Comparison of ENCODE assay signal across 9 mouse cellular contexts in the genomic region with DNA sequence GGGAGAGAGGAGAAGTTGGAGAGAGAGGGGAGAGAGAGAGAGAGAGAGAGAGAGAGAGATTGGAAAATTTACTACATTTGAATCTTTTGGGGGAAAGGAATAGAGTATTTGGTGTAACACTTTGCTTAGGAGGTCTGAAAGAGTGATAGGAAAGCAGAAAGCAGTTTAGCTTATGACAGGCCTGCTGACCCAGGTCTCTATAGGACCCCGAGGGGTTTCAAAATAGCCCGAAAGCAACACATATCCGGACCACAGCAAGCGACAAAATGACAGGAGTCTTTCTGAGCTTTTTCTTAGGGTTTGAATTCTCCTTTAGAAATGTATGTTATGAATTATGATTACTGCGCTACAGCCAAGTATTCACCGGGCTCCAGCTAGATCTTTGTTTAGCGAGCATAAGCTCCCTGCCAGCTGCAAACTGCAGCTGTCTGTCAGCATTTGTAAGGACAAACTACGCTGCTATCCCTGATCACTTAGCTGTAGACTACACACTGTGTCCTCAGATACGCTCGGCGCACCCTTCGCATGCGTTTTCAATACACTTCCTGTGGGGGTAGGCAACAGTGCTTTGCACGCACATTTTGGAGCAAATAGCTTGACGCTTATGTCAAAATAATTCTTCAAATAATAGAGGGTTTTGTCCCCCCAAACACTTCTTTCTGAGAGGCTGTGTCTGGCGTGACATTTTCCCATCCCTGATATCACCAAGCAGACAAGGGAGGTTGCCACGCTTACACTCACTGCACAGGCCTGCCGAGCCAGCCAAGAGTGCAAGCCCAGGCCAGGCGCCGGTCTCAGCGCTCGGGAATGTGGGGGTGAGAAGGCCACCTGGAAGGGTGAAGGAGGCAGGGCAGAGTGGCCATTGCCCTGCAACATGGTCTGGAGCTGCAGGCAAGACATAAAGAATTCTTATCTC.
DNase-seq lines count a peak whose midpoint lies in the region; ATAC-seq and TF ChIP-seq lines count a peak whose summit lies in the region.
"Had no signal": no experiment of that assay in that cellular context is flagged by ENCODE, and none has a peak within 500 bp of the region (broad histone marks: within the 10 kb centered on the region; RNA-seq: fewer than 3 reads in every experiment).

No protein-coding gene starts in this region.

- no peaks in the 10 kb centered on the region for H3K9me3 ChIP-seq in intestine, embryonic 16.5 days (ENCODE audit: control insufficient read depth, low read length)
- no peaks in the 10 kb centered on the region for H3K9me3 ChIP-seq in limb, embryonic 12.5 days
- no peaks in the 10 kb centered on the region for H3K9me3 ChIP-seq in midbrain, embryonic 16.5 days (replicated peaks; ENCODE audit: control insufficient read depth, low read length, poor library complexity, severe bottlenecking)

- no peaks in the 10 kb centered on the region; the same call in 1 of the 2 replicates for H3K4me1 ChIP-seq in cortical plate, adult 2 months (ENCODE audit: control insufficient read depth, insufficient read depth, low read length)
- peaks cover 7% of the 10 kb centered on the region for H3K4me1 ChIP-seq in intestine, embryonic 16.5 days (ENCODE audit: control insufficient read depth, insufficient read depth, low read length)
- peaks cover 15% of the 10 kb centered on the region for H3K4me1 ChIP-seq in limb, embryonic 12.5 days (replicated peaks)
- peaks cover 5% of the 10 kb centered on the region for H3K4me1 ChIP-seq in midbrain, embryonic 16.5 days (ENCODE audit: control insufficient read depth, insufficient read depth, low read length)

- H3K4me2 ChIP-seq in intestine, embryonic 16.5 days (ENCODE audit: low read depth, low read length), result no peak overlapping the region
- H3K4me2 ChIP-seq in limb, embryonic 12.5 days, result 0 out of 2 replicates have a peak overlapping the region, but pooled peaks have one; percentile 6
- H3K4me2 ChIP-seq in midbrain, embryonic 16.5 days (ENCODE audit: low read length), result peak overlapping the region; percentile 37

- WGBS in intestine, embryonic 16.5 days, result 37% methylated on average over 22 of the region's 22 CpGs
- 60% methylated on average over 22 of the region's 22 CpGs for WGBS in limb, embryonic 12.5 days
- WGBS in midbrain, embryonic 16.5 days, result 29% methylated on average over 22 of the region's 22 CpGs

- H3K9ac ChIP-seq in intestine, embryonic 16.5 days (ENCODE audit: low read depth, low read length), result peak overlapping the region; percentile 26; the same call in 1 of the 2 replicates
- H3K9ac ChIP-seq in limb, embryonic 12.5 days (replicated peaks), result no peak overlapping the region
- peak overlapping the region; percentile 24; the same call in 1 of the 2 replicates for H3K9ac ChIP-seq in midbrain, embryonic 16.5 days (ENCODE audit: low read depth, low read length)

- no peaks in the 10 kb centered on the region for H3K27me3 ChIP-seq in intestine, embryonic 16.5 days (replicated peaks; ENCODE audit: control insufficient read depth, insufficient read depth, low read length)
- no peaks in the 10 kb centered on the region for H3K27me3 ChIP-seq in limb, embryonic 12.5 days
- no peaks in the 10 kb centered on the region for H3K27me3 ChIP-seq in midbrain, embryonic 16.5 days (ENCODE audit: control insufficient read depth, insufficient read depth, low read depth, low read length)

- ATAC-seq in intestine, embryonic 16.5 days, result peak; percentile 89
- 0 out of 2 replicates have a peak, but pooled peaks have one; percentile 42 for ATAC-seq in limb, embryonic 12.5 days (ENCODE audit: insufficient number of reproducible peaks, insufficient read depth, low FRiP score, low TSS enrichment, low read depth)
- peak; percentile 85 for ATAC-seq in midbrain, embryonic 16.5 days
- no peak for ATAC-seq in megakaryocyte, adult 5-6 weeks (ENCODE audit: poor library complexity, severe bottlenecking)

- H3K27ac ChIP-seq in cortical plate, adult 2 months (ENCODE audit: insufficient read depth, low read length), result peak overlapping the region; percentile 75; the same call in 1 of the 2 replicates
- peak overlapping the region; percentile 89 for H3K27ac ChIP-seq in intestine, embryonic 16.5 days (ENCODE audit: low read length)
- no peak overlapping the region for H3K27ac ChIP-seq in limb, embryonic 12.5 days
- H3K27ac ChIP-seq in midbrain, embryonic 16.5 days (ENCODE audit: low read length), result no peak overlapping the region
- H3K27ac ChIP-seq: macrophage had no signal

- H3K36me3 ChIP-seq in intestine, embryonic 16.5 days (ENCODE audit: control insufficient read depth, insufficient read depth, low read length), result no peaks in the 10 kb centered on the region
- H3K36me3 ChIP-seq in limb, embryonic 12.5 days, result no peaks in the 10 kb centered on the region
- no peaks in the 10 kb centered on the region for H3K36me3 ChIP-seq in midbrain, embryonic 16.5 days (ENCODE audit: control insufficient read depth, insufficient read depth, low read length)

- no peak for TF ChIP-seq CTCF in cortical plate, adult 2 months (IDR thresholded peaks at IDR 0.05; ENCODE audit: extremely low read depth, insufficient read depth, low read length)

- no peak overlapping the region for H3K4me3 ChIP-seq in cortical plate, adult 2 months (ENCODE audit: insufficient read depth, low read length)
- no peak overlapping the region for H3K4me3 ChIP-seq in intestine, embryonic 16.5 days (ENCODE audit: low read length)
- no peak overlapping the region for H3K4me3 ChIP-seq in limb, embryonic 12.5 days (replicated peaks)
- H3K4me3 ChIP-seq in midbrain, embryonic 16.5 days (ENCODE audit: low read depth, low read length), result 0 out of 2 replicates have a peak overlapping the region, but pooled peaks have one; percentile 1

- TF ChIP-seq POLR2A in cortical plate, adult 2 months (IDR thresholded peaks at IDR 0.05; ENCODE audit: extremely low read depth, insufficient read depth, low read length), result no peak

- peak; percentile 29 for DNase-seq in R1 (ENCODE audit: low read depth, low spot score)
- DNase-seq in heart, adult 11 months, result peak; percentile 97
- DNase-seq in yolk sac, embryonic 10.5 days (ENCODE audit: low spot score), result peak; percentile 63

Comparison
In these comparisons a context has a peak if more than half of its experiments do, and no peak if none do; other contexts are left out.
1. DNase-seq: peak in every context shown above with its lines; median percentile 97 in heart, adult 11 months; 63 in yolk sac, embryonic 10.5 days; 29 in R1.
2. H3K27ac ChIP-seq: peak in cortical plate, adult 2 months (single experiment) and intestine, embryonic 16.5 days (single experiment); none in limb, embryonic 12.5 days (single experiment) and midbrain, embryonic 16.5 days (single experiment).